Mouse (Mus musculus) liver, embryonic 11.5 days (tissue): ENCODE data around the gene Rxylt1. TPM values are rescaled to one million over a fixed set of nuclear protein-coding genes. Genes with fewer than 3 reads are reported as not detected.

ENCODE experiments used
- ATAC-seq: fragments of 200-750 bp; cut with Nextera tagmentation; replicated peaks from 2 replicates; pipeline ENCODE4 v1.8.0; 2017; ENCODE audit warnings: moderate number of reproducible peaks, mild to moderate bottlenecking, moderate TSS enrichment, moderate library complexity; ENCODE audit not compliant: low FRiP score
- DNase-seq: peaks from one replicate; pipeline ENCODE4 v3.0.0-alpha.2; 2017; ENCODE audit warnings: low spot score
- H3K27ac ChIP-seq: fragments of 300-500 bp; sonication (generic); 2 replicates; pipeline ENCODE4 v1.5.1; 2014; ENCODE audit warnings: mild to moderate bottlenecking, low read depth, low read length, control low read depth
- H3K27me3 ChIP-seq: fragments of 300-500 bp; sonication (generic); replicated peaks from 2 replicates; pipeline ENCODE4 v1.6.1; 2014; ENCODE audit warnings: low read length, mixed read lengths; ENCODE audit not compliant: control insufficient read depth, insufficient read depth
- H3K36me3 ChIP-seq: fragments of 300-500 bp; sonication (generic); 2 replicates; pipeline ENCODE4 v1.6.1; 2014; ENCODE audit warnings: mild to moderate bottlenecking, low read length, moderate library complexity, mixed read lengths; ENCODE audit not compliant: control insufficient read depth, insufficient read depth
- H3K4me1 ChIP-seq: fragments of 300-500 bp; sonication (generic); replicated peaks from 2 replicates; pipeline ENCODE4 v1.6.1; 2014; ENCODE audit warnings: low read length, mixed read lengths; ENCODE audit not compliant: control insufficient read depth, insufficient read depth
- H3K4me2 ChIP-seq: fragments of 300-500 bp; sonication (generic); 2 replicates; pipeline ENCODE4 v1.6.1; 2014; ENCODE audit warnings: mild to moderate bottlenecking, control low read depth, moderate library complexity
- H3K4me3 ChIP-seq: fragments of 300-500 bp; sonication (generic); 2 replicates; pipeline ENCODE4 v1.5.1; 2014; ENCODE audit warnings: low read depth, low read length, control low read depth
- H3K9ac ChIP-seq: fragments of 300-500 bp; sonication (generic); 2 replicates; pipeline ENCODE4 v1.6.1; 2014; ENCODE audit warnings: low read depth, low read length, control low read depth
- H3K9me3 ChIP-seq: fragments of 300-500 bp; sonication (generic); 2 replicates; pipeline ENCODE4 v1.6.1; 2016; ENCODE audit warnings: low read length, inconsistent platforms, mixed read lengths; ENCODE audit not compliant: control insufficient read depth
- WGBS: fragments of 180-500 bp; shearing (Covaris S2); extraction: QIAGEN DNeasy Blood & Tissue Kit; methylation state at CpG from one replicate; pipeline ENCODE4 v1.1.7; 2014; 5-methylcytosine and 5-hydroxymethylcytosine counted together
- polyA plus RNA-seq: library from polyadenylated mRNA; unstranded; fragments of >200 nt; fragmentation: Nextera tagmentation; extraction: Ambion mirVana; gene quantifications from 2 replicates; pipeline ENCODE4 v1.2.1, GENCODE M21; 2014

Rxylt1 gene
- polyA plus RNA-seq, 1 experiment from 2014 or later, result 41.2 TPM

DNA sequence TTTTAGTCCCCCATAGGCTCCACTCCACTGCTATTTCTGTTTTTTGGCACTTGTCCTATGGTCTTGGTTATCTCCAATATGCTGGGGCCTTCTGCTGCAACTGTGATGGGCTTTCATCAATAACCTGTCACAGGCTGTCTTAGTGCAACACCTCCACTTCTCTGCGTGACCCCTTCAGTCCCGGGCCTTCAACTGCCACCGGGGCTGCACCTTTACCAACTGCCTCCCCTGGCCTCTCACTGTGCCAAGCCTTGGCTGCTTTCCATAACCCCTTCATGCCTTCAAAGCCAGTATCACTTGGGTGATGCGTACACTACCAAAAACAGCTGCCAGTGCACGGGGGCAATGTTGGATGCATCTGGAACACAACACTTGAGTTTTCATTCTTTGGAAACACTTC, 5.5 kb upstream of the Rxylt1 start:
- Histone ChIP-seq H3K36me3 (no peaks in the 10 kb centered on the region), H3K27me3 (no peaks in the 10 kb centered on the region), H3K4me1 (no peaks in the 10 kb centered on the region), H3K4me2 (no peak overlapping the region), H3K27ac (no peak overlapping the region), H3K9ac (no peak overlapping the region), H3K4me3 (no peak overlapping the region), H3K9me3 (no peaks in the 10 kb centered on the region)
- DNase-seq (no peak), ATAC-seq (no peak)
- WGBS, result 82% methylated on average over 5 of the region's 5 CpGs

DNA sequence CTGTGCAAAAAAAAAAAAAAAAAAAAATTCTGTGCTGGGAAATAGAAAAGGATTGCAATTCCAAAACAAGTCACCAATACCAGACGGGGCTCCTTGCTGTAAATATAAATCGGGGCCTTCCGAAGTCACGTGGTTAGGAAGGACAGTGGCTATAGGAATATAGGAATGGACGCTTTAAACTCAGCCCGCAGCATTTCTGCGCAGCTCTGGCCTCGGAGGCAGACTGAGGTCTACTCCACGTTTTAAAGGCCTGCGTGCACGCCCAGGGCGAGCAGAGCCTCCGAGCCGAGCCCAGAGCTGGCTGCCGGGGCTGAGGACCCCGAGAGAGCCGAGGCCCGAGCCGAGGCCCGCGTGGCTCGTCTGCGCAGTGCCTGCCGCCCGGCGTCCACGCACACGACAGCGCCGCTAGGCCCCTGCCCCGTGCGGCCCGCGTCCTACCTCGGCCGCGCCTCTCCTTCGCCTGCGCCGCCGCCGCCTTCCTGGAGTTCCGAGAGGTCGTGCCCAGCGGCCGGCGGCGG, 650 bp downstream of the Rxylt1 start:
- peak overlapping the region; percentile 87 for H3K4me2 ChIP-seq
- H3K4me3 ChIP-seq, result peak overlapping the region; percentile 72
- H3K27ac ChIP-seq, result peak overlapping the region; percentile 73
- H3K9me3 ChIP-seq, result no peaks in the 10 kb centered on the region
- DNase-seq (no peak), ATAC-seq (no peak; the same call in none of the 2 replicates)
- peaks cover 4% of the 10 kb centered on the region; the same call in 1 of the 2 replicates for H3K4me1 ChIP-seq
- WGBS, result under 1% methylated on average over 48 of the region's 48 CpGs
- no peaks in the 10 kb centered on the region for H3K27me3 ChIP-seq
- H3K36me3 ChIP-seq, result no peaks in the 10 kb centered on the region
- H3K9ac ChIP-seq, result peak overlapping the region; percentile 87

DNA sequence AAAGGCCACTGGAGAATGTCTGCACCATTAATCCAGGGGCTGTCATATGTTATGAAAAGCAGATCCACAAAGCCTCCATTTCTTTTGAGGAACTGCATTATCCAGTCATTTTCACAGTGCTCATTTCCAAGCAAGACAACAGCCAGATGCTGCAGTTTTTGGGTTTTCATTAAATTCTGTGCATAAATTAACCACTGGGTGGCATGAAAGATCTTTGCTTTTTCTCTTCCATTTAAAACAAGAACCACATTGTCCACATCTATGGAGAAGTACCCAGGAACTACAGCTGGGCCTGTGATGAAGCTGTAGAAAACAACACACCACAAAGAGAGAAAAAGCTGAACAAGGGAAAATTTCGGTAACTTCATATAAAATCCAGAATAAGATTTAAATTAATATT, 6.7 kb downstream of the Rxylt1 start:
- H3K27me3 ChIP-seq, result no peaks in the 10 kb centered on the region
- no peak overlapping the region for H3K27ac ChIP-seq
- no peak for ATAC-seq
- H3K4me1 ChIP-seq, result no peaks in the 10 kb centered on the region
- no peak overlapping the region for H3K4me2 ChIP-seq
- no peak overlapping the region for H3K4me3 ChIP-seq
- peaks cover 4% of the 10 kb centered on the region; the same call in 1 of the 2 replicates for H3K9me3 ChIP-seq
- no peak for DNase-seq
- no peak overlapping the region for H3K9ac ChIP-seq
- H3K36me3 ChIP-seq, result peaks cover 14% of the 10 kb centered on the region
- 93% methylated on average over 1 of the region's 1 CpGs for WGBS

DNA sequence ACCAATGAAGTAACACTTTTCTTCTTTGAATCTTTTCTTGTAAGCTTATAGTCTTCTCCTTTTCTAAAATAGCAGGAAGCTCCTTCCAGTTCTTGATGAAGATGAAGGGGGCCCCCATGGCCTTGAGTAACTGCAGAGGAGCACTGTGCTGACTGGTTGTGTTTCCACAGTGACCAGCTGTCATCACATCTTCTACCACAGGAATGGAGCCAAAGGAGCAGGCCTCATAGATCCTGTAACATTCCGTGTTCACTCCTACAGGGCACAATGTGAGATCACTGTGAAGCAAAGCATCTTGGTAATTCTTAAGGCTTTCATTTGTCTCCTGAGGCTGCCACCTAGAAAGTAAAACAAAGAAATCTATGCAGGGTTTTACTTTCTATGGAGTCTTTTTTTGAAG, 15.8 kb downstream of the Rxylt1 start:
- Histone ChIP-seq H3K27ac (no peak overlapping the region), H3K4me3 (no peak overlapping the region), H3K27me3 (no peaks in the 10 kb centered on the region), H3K4me2 (no peak overlapping the region), H3K9ac (no peak overlapping the region), H3K9me3 (no peaks in the 10 kb centered on the region), H3K4me1 (no peaks in the 10 kb centered on the region), H3K36me3 (no peaks in the 10 kb centered on the region)
- no peak for DNase-seq
- WGBS, result 90% methylated on average over 1 of the region's 1 CpGs
- no peak for ATAC-seq

DNA sequence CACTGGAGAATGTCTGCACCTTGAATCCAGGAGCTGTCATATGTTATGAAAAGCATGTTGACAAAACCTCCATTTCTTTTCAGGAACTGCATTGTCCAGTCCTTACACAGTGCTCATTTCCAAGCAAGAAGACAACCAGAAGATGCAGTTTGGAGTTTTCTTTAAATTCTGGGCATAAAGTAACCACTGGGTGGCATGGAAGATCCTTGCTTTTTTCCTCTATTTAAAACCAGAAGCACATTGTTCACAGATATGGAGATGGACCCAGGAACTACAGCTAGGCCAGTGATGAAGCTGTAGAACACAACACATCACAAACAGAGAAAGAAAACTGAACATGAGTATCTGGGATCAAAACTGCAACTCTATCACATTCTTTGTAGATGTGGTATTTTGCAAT, 28.0 kb downstream of the Rxylt1 start:
- DNase-seq (no peak), ATAC-seq (no peak)
- H3K27me3 ChIP-seq, result no peaks in the 10 kb centered on the region
- H3K4me3 ChIP-seq, result no peak overlapping the region
- no peak overlapping the region for H3K27ac ChIP-seq
- H3K36me3 ChIP-seq, result no peaks in the 10 kb centered on the region
- no peak overlapping the region for H3K9ac ChIP-seq
- no peaks in the 10 kb centered on the region for H3K9me3 ChIP-seq
- no peak overlapping the region for H3K4me2 ChIP-seq
- no peaks in the 10 kb centered on the region for H3K4me1 ChIP-seq

DNA sequence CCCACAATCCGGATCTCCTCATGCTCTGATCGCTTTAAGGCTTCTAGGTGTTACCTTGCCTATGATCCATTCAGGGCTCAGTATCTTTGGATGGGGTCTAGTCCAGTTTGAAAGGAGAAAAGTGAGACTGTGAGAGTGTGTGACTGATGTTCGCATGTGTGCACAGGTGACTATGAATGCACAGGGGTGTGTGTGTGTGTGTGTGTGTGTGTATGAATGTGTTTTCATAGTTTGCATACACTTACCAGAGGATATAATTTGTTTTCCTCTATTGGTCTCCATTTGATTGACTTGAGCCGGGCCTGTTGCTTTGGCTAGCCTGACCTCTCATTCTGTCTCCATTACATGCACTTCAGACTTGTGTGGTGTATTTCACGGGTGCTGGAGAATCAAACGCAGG, 41.3 kb downstream of the Rxylt1 start:
- H3K4me3 ChIP-seq, result no peak overlapping the region
- H3K36me3 ChIP-seq, result no peaks in the 10 kb centered on the region
- H3K9me3 ChIP-seq, result no peaks in the 10 kb centered on the region
- H3K9ac ChIP-seq, result no peak overlapping the region
- no peaks in the 10 kb centered on the region for H3K4me1 ChIP-seq
- WGBS, result 90% methylated on average over 6 of the region's 6 CpGs
- H3K4me2 ChIP-seq, result no peak overlapping the region
- H3K27me3 ChIP-seq, result no peaks in the 10 kb centered on the region
- no peak for ATAC-seq
- no peak overlapping the region for H3K27ac ChIP-seq
- no peak for DNase-seq

DNA sequence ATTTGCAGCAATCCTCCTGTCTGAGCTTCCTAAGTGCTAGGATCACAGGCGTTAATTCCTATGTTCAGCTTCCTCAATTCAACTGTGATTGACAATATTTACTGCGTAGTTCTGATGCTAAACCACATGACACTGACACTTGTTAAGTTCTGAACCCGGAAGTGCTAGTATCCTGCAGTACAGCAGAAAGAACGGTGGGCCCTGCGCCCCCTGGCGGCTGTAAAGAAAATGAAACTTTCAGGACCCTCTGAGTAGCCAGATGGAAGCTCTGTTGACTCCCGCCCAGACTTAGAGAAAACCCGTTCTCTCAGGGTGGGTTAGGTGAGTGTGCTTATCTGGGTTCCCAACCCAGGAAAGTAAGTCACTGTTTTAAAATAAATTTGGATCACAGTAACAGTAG, 42.6 kb downstream of the Rxylt1 start:
- ATAC-seq, result peak; percentile 73
- Histone ChIP-seq H3K4me3 (no peak overlapping the region), H3K36me3 (no peaks in the 10 kb centered on the region), H3K27me3 (no peaks in the 10 kb centered on the region), H3K4me1 (no peaks in the 10 kb centered on the region), H3K9me3 (no peaks in the 10 kb centered on the region), H3K9ac (no peak overlapping the region), H3K27ac (no peak overlapping the region), H3K4me2 (no peak overlapping the region)
- 6% methylated on average over 8 of the region's 8 CpGs for WGBS
- DNase-seq, result peak; percentile 55

DNA sequence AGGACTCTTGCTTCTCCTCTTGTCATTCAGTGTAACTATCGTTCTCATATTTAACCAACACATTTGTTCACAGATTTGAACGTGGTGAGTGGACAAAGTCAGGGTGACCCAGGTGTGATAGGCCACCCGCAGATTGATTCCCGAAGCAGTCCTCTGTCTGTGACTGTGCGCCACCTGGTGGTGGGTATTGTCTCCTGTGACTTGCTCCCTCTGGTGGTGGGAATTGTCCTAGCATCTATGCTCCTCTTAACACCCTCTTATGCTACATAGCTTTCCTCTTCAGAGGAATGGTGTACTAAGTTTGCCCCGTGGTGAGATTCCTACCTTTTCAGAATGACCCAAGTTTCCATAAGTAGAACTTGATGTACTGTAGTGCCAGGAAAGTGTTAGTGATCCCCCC, 45.3 kb downstream of the Rxylt1 start:
- no peaks in the 10 kb centered on the region for H3K36me3 ChIP-seq
- ATAC-seq, result no peak

DNA sequence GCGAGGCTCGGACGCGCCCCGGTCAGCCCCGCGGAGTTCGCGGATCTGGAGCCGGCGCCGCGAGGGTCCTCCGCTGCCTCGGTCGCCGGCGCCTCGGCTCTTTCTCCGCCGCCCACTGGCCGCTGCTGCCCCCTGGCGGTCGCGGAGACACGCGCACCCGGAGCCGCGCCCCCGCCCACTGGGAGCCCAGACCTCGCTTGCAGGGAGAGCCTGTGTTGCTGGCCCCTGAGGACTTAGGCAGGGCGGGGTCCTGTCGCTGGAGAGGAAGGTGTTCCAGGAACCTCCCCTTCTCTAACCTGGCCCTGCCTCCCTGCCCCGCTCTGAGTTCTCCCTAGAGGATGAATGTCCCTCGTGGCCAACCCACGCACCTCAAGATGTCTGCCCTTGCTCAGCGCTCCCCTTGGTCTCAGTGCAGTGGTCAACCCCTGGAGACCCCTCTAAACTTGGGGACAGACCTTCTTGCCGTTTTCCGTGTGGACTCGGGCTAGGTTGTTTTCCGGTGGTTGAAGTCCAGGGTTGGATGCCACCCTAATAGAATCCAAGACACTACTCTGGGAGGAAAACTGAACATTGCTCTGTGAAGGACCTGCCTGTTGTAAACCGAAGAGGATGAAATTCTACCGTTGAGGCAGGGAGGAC, 49.3 kb downstream of the Rxylt1 start:
- H3K36me3 ChIP-seq, result no peaks in the 10 kb centered on the region
- no peaks in the 10 kb centered on the region for H3K9me3 ChIP-seq
- peak overlapping the region; percentile 72 for H3K9ac ChIP-seq
- no peaks in the 10 kb centered on the region; the same call in 1 of the 2 replicates for H3K27me3 ChIP-seq
- H3K27ac ChIP-seq, result no peak overlapping the region
- ATAC-seq (peak; percentile 74), DNase-seq (peak; percentile 89)
- H3K4me3 ChIP-seq, result peak overlapping the region; percentile 71
- peak overlapping the region; percentile 87 for H3K4me2 ChIP-seq
- WGBS, result 9% methylated on average over 43 of the region's 44 CpGs
- H3K4me1 ChIP-seq, result no peaks in the 10 kb centered on the region

More for the DNA sequence above, 45.3 kb downstream of the Rxylt1 start:
- no peaks in the 10 kb centered on the region for H3K9me3 ChIP-seq
- H3K4me2 ChIP-seq, result no peak overlapping the region
- H3K27me3 ChIP-seq, result no peaks in the 10 kb centered on the region
- DNase-seq, result peak; percentile 72
- H3K4me3 ChIP-seq, result no peak overlapping the region
- H3K9ac ChIP-seq, result no peak overlapping the region
- no peak overlapping the region for H3K27ac ChIP-seq
- no peaks in the 10 kb centered on the region for H3K4me1 ChIP-seq
- WGBS, result 32% methylated on average over 6 of the region's 6 CpGs
